Mouse (Mus musculus) thymus, adult 2 months (tissue): Measurements from ENCODE around the gene Slc35a1. TPM values are rescaled to one million over a fixed set of nuclear protein-coding genes. Genes with fewer than 3 reads are reported as not detected.

Source experiments
- DNase-seq: peaks from one replicate; pipeline ENCODE4 v3.0.0; 2021
- H3K27ac ChIP-seq: fragments of 200-500 bp; 2 replicates; pipeline ENCODE4 v1.5.1; 2012; ENCODE audit warnings: low read length, control low read depth; ENCODE audit not compliant: control insufficient read depth, insufficient read depth
- H3K27me3 ChIP-seq: fragments of 200-500 bp; 2 replicates; pipeline ENCODE4 v1.6.1; 2012; ENCODE audit warnings: mild to moderate bottlenecking, low read length, moderate library complexity, mixed read lengths; ENCODE audit not compliant: control insufficient read depth, insufficient read depth
- H3K36me3 ChIP-seq: fragments of 200-500 bp; 2 replicates; pipeline ENCODE4 v1.6.1; 2012; ENCODE audit warnings: mild to moderate bottlenecking, low read length, moderate library complexity; ENCODE audit not compliant: control insufficient read depth, insufficient read depth
- H3K4me1 ChIP-seq: fragments of 200-500 bp; replicated peaks from 2 replicates; pipeline ENCODE4 v1.6.1; 2012; ENCODE audit warnings: low read length; ENCODE audit not compliant: control insufficient read depth, insufficient read depth
- H3K4me3 ChIP-seq: fragments of 200-500 bp; 2 replicates; pipeline ENCODE4 v1.5.1; 2012; ENCODE audit warnings: mild to moderate bottlenecking, low read length, control low read depth, moderate library complexity; ENCODE audit not compliant: control insufficient read depth, insufficient read depth
- CTCF ChIP-seq: fragments of 200-500 bp; IDR thresholded peaks from 2 replicates; pipeline ENCODE4 v1.5.1; 2012; ENCODE audit warnings: mild to moderate bottlenecking, control low read depth, low read length, moderate library complexity, borderline replicate concordance; ENCODE audit not compliant: control insufficient read depth, poor library complexity, insufficient read depth; ENCODE audit errors: extremely low read depth
- POLR2A ChIP-seq: fragments of 200-500 bp; IDR thresholded peaks from 2 replicates; pipeline ENCODE4 v1.6.1; 2012; ENCODE audit warnings: mild to moderate bottlenecking, low read length, control low read depth, moderate library complexity; ENCODE audit not compliant: control insufficient read depth, poor library complexity, insufficient read depth; ENCODE audit errors: extremely low read depth
- WGBS: fragments of 180-500 bp; shearing (Covaris S2); methylation state at CpG from one replicate; pipeline ENCODE4 v1.1.7; 2018; 5-methylcytosine and 5-hydroxymethylcytosine counted together
- polyA plus RNA-seq: library from polyadenylated mRNA; depleted of rRNA; stranded (reverse); fragments of >200 nt; gene quantifications from 2 replicates; pipeline ENCODE4 v1.2.3, GENCODE M21; 2012

Slc35a1 gene
- polyA plus RNA-seq, 1 experiment = 9.0 TPM

GRCm38 (mm10) chr4:34720127-34720895 is 33.1 kb upstream of the Slc35a1 start:
- DNase-seq = no peak
- TF ChIP-seq POLR2A (no peak), CTCF (no peak)
- no peaks in the 10 kb centered on the region for H3K27me3 ChIP-seq
- H3K36me3 ChIP-seq = no peaks in the 10 kb centered on the region
- WGBS = 94% methylated on average over 7 of the region's 7 CpGs
- H3K4me1 ChIP-seq = no peaks in the 10 kb centered on the region
- H3K4me3 ChIP-seq = no peak overlapping the region
- no peak overlapping the region for H3K27ac ChIP-seq

- TF ChIP-seq CTCF (no peak), POLR2A (no peak)
- Histone ChIP-seq H3K36me3 (no peaks in the 10 kb centered on the region), H3K27me3 (no peaks in the 10 kb centered on the region), H3K4me1 (no peaks in the 10 kb centered on the region), H3K4me3 (no peak overlapping the region), H3K27ac (no peak overlapping the region)
- DNase-seq = no peak
- WGBS = 97% methylated on average over 12 of the region's 12 CpGs
These were observed 32.2 kb upstream of the Slc35a1 start for GRCm38 (mm10) chr4:34719421-34719820.

GRCm38 (mm10) chr4:34715062-34715461 is 27.8 kb upstream of the Slc35a1 start:
- H3K36me3 ChIP-seq = no peaks in the 10 kb centered on the region
- WGBS = 96% methylated on average over 1 of the region's 1 CpGs
- H3K4me3 ChIP-seq = no peak overlapping the region
- no peak for DNase-seq
- H3K27ac ChIP-seq = no peak overlapping the region
- no peaks in the 10 kb centered on the region for H3K27me3 ChIP-seq
- H3K4me1 ChIP-seq = no peaks in the 10 kb centered on the region
- TF ChIP-seq CTCF (no peak), POLR2A (no peak)

GRCm38 (mm10) chr4:34708127-34708526 is 20.9 kb upstream of the Slc35a1 start:
- no peak for TF ChIP-seq CTCF
- no peak for TF ChIP-seq POLR2A
- H3K27ac ChIP-seq = no peak overlapping the region
- H3K36me3 ChIP-seq = no peaks in the 10 kb centered on the region
- WGBS = 83% methylated on average over 3 of the region's 3 CpGs
- no peak for DNase-seq
- no peak overlapping the region for H3K4me3 ChIP-seq
- no peaks in the 10 kb centered on the region for H3K4me1 ChIP-seq
- H3K27me3 ChIP-seq = no peaks in the 10 kb centered on the region

- H3K4me3 ChIP-seq = no peak overlapping the region
- no peak for TF ChIP-seq POLR2A
- TF ChIP-seq CTCF = no peak
- no peaks in the 10 kb centered on the region for H3K36me3 ChIP-seq
- no peak overlapping the region for H3K27ac ChIP-seq
- H3K27me3 ChIP-seq = no peaks in the 10 kb centered on the region
- no peaks in the 10 kb centered on the region for H3K4me1 ChIP-seq
- DNase-seq = no peak
- 92% methylated on average over 3 of the region's 3 CpGs for WGBS
These were observed 20.0 kb upstream of the Slc35a1 start for GRCm38 (mm10) chr4:34707248-34707647.

- Histone ChIP-seq H3K4me3 (no peak overlapping the region), H3K27me3 (no peaks in the 10 kb centered on the region), H3K4me1 (no peaks in the 10 kb centered on the region), H3K27ac (no peak overlapping the region), H3K36me3 (no peaks in the 10 kb centered on the region)
- DNase-seq = no peak
- TF ChIP-seq CTCF = no peak
- no peak for TF ChIP-seq POLR2A
- WGBS = 66% methylated on average over 4 of the region's 4 CpGs
These were observed 15.8 kb upstream of the Slc35a1 start for GRCm38 (mm10) chr4:34703029-34703428.
